In the genomic region with DNA sequence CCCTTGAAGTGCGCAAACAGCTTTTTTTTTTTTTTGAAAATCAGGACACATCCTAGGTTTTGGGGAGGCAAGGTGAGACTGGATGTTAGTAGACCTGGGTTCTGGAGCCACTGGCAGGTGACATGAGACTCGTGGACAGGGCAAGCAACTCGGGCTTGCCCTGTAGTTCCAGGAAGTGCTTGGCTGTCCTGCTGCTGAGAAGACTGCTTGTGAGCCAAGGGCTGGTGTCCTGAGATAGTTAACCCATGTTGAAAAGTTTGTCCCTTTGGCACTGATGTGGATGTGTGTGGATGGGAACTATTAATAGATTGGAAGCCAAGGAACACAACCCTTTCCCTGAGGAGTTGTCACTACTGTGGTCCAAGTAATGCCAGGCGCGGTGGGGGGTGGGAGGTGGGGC, we compare ENCODE assay signal across 8 mouse cellular contexts. TPM values are rescaled to one million over a fixed set of nuclear protein-coding genes. Genes with fewer than 3 reads are reported as not detected.
A peak's percentile ranks its signal among the peaks of the same experiment; 100 is the strongest.
DNase-seq lines count a peak whose midpoint lies in the region; ATAC-seq and TF ChIP-seq lines count a peak whose summit lies in the region.

No protein-coding gene starts in this region.

- ATAC-seq in liver, embryonic 13.5 days (ENCODE audit: low read depth), result no peak
- ATAC-seq in liver, postnatal 0 days, result no peak
- 0 out of 2 replicates have a peak, but pooled peaks have one; percentile 1 for ATAC-seq in hindbrain, embryonic 16.5 days
- ATAC-seq in neural tube, embryonic 15.5 days (ENCODE audit: low FRiP score), result no peak
- ATAC-seq in granulocyte monocyte progenitor cell, adult 5-6 weeks (replicated peaks; ENCODE audit: poor library complexity, severe bottlenecking), result no peak

- H3K9me3 ChIP-seq in liver, embryonic 13.5 days (replicated peaks), result no peaks in the 10 kb centered on the region
- H3K9me3 ChIP-seq in liver, postnatal 0 days (ENCODE audit: low read length), result no peaks in the 10 kb centered on the region
- no peaks in the 10 kb centered on the region for H3K9me3 ChIP-seq in hindbrain, embryonic 16.5 days (ENCODE audit: control insufficient read depth, low read length)
- no peaks in the 10 kb centered on the region for H3K9me3 ChIP-seq in neural tube, embryonic 15.5 days (replicated peaks)

- no peak for TF ChIP-seq EP300 in liver, postnatal 0 days (IDR thresholded peaks at IDR 0.05; ENCODE audit: low read depth)

- 9% methylated on average over 5 of the region's 5 CpGs for WGBS in liver, embryonic 13.5 days (ENCODE audit: insufficient replicate concordance)
- WGBS in liver, postnatal 0 days (ENCODE audit: insufficient replicate concordance), result 19% methylated on average over 5 of the region's 5 CpGs
- 16% methylated on average over 5 of the region's 5 CpGs for WGBS in hindbrain, embryonic 16.5 days
- 26% methylated on average over 5 of the region's 5 CpGs for WGBS in neural tube, embryonic 15.5 days

- no peak overlapping the region for H3K9ac ChIP-seq in liver, embryonic 13.5 days
- H3K9ac ChIP-seq in liver, postnatal 0 days (replicated peaks), result no peak overlapping the region
- H3K9ac ChIP-seq in hindbrain, embryonic 16.5 days (ENCODE audit: low read depth, low read length), result peak overlapping the region; percentile 83
- no peak overlapping the region for H3K9ac ChIP-seq in neural tube, embryonic 15.5 days (replicated peaks)

- DNase-seq in cerebellum, adult 11-12 months, result peak; percentile 63
- no peak for DNase-seq in cerebellum, adult 8-10 months
- no peak for DNase-seq in liver, embryonic 13.5 days
- no peak for DNase-seq in liver, postnatal 0 days
- no peak for DNase-seq in layer of hippocampus, adult 9-11 months

- no peak overlapping the region for H3K27ac ChIP-seq in liver, embryonic 13.5 days
- H3K27ac ChIP-seq in liver, postnatal 0 days (ENCODE audit: low read depth), result no peak overlapping the region
- no peak overlapping the region for H3K27ac ChIP-seq in hindbrain, embryonic 16.5 days (ENCODE audit: low read depth, low read length)
- no peak overlapping the region for H3K27ac ChIP-seq in neural tube, embryonic 15.5 days (replicated peaks)

- peaks cover 9% of the 10 kb centered on the region for H3K4me1 ChIP-seq in liver, embryonic 13.5 days (replicated peaks)
- H3K4me1 ChIP-seq in liver, postnatal 0 days (ENCODE audit: insufficient read depth), result peaks cover 5% of the 10 kb centered on the region
- peaks cover 18% of the 10 kb centered on the region for H3K4me1 ChIP-seq in hindbrain, embryonic 16.5 days (ENCODE audit: control insufficient read depth, insufficient read depth, low read depth, low read length)
- H3K4me1 ChIP-seq in neural tube, embryonic 15.5 days, result peaks cover 35% of the 10 kb centered on the region

- H3K27me3 ChIP-seq in liver, embryonic 13.5 days, result peaks cover 69% of the 10 kb centered on the region
- H3K27me3 ChIP-seq in liver, postnatal 0 days (ENCODE audit: insufficient read depth, low read length), result peaks cover 38% of the 10 kb centered on the region
- H3K27me3 ChIP-seq in hindbrain, embryonic 16.5 days (replicated peaks; ENCODE audit: control insufficient read depth, insufficient read depth, low read length), result no peaks in the 10 kb centered on the region
- H3K27me3 ChIP-seq in neural tube, embryonic 15.5 days (replicated peaks), result 0 out of 2 replicates have a peak, but pooled peaks cover 6% of the 10 kb centered on the region

- TF ChIP-seq CTCF in liver, postnatal 0 days (IDR thresholded peaks at IDR 0.05; ENCODE audit: low read depth), result no peak

- H3K36me3 ChIP-seq in liver, embryonic 13.5 days, result no peaks in the 10 kb centered on the region
- H3K36me3 ChIP-seq in liver, postnatal 0 days (replicated peaks; ENCODE audit: insufficient read depth, low read length), result no peaks in the 10 kb centered on the region
- no peaks in the 10 kb centered on the region for H3K36me3 ChIP-seq in hindbrain, embryonic 16.5 days (ENCODE audit: control insufficient read depth, insufficient read depth, low read length)
- no peaks in the 10 kb centered on the region for H3K36me3 ChIP-seq in neural tube, embryonic 15.5 days

- no peak overlapping the region; the same call in 1 of the 2 replicates for H3K4me3 ChIP-seq in liver, embryonic 13.5 days (replicated peaks)
- H3K4me3 ChIP-seq in liver, postnatal 0 days (ENCODE audit: low read depth, low read length), result no peak overlapping the region
- H3K4me3 ChIP-seq in hindbrain, embryonic 16.5 days (ENCODE audit: low read length), result peak overlapping the region; percentile 81
- peak overlapping the region; percentile 63 for H3K4me3 ChIP-seq in neural tube, embryonic 15.5 days (replicated peaks)

- H3K4me2 ChIP-seq in liver, embryonic 13.5 days, result 0 out of 2 replicates have a peak overlapping the region, but pooled peaks have one; percentile 71
- no peak overlapping the region for H3K4me2 ChIP-seq in liver, postnatal 0 days (ENCODE audit: low read depth, low read length)
- peak overlapping the region; percentile 98 for H3K4me2 ChIP-seq in hindbrain, embryonic 16.5 days (ENCODE audit: low read length)
- peak overlapping the region; percentile 97 for H3K4me2 ChIP-seq in neural tube, embryonic 15.5 days

RNA-seq across cellular contexts. Expression of a gene that starts 0.6 kb away (rescaled TPM):
- polyA plus RNA-seq in liver, embryonic 13.5 days (2015; fragmentation: Nextera tagmentation; extraction: Ambion mirVana), result 0.05 and 0.15 TPM in 2 replicates
- polyA plus RNA-seq in liver, postnatal 0 days (2015; fragmentation: Nextera tagmentation; extraction: Ambion mirVana), result 0.84 and 0.93 TPM in 2 replicates
- polyA plus RNA-seq in hindbrain, embryonic 16.5 days (2015; fragmentation: Nextera tagmentation; extraction: Ambion mirVana), result 5.6 and 6.2 TPM in 2 replicates
- polyA plus RNA-seq in neural tube, embryonic 15.5 days (2015; fragmentation: Nextera tagmentation; extraction: Ambion mirVana), result 4.4 and 5.9 TPM in 2 replicates
- not detected in 2 replicates for total RNA-seq in granulocyte monocyte progenitor cell, adult 5-6 weeks (2014; fragmentation: Nextera tagmentation)
- total RNA-seq in granulocyte monocyte progenitor cell, adult 5-6 weeks (2017), result not detected in 2 replicates

RNA-seq across cellular contexts. Expression of a gene that starts 52.5 kb away (rescaled TPM):
- polyA plus RNA-seq in liver, embryonic 13.5 days (2015; fragmentation: Nextera tagmentation; extraction: Ambion mirVana), result 42.8 and 47.9 TPM in 2 replicates
- 65.1 and 65.9 TPM in 2 replicates for polyA plus RNA-seq in liver, postnatal 0 days (2015; fragmentation: Nextera tagmentation; extraction: Ambion mirVana)
- 70.9 and 80.1 TPM in 2 replicates for polyA plus RNA-seq in hindbrain, embryonic 16.5 days (2015; fragmentation: Nextera tagmentation; extraction: Ambion mirVana)
- polyA plus RNA-seq in neural tube, embryonic 15.5 days (2015; fragmentation: Nextera tagmentation; extraction: Ambion mirVana), result 86.0 and 89.8 TPM in 2 replicates
- total RNA-seq in granulocyte monocyte progenitor cell, adult 5-6 weeks (2014; fragmentation: Nextera tagmentation), result 51.4 and 54.4 TPM in 2 replicates
- 48.3 and 57.0 TPM in 2 replicates for total RNA-seq in granulocyte monocyte progenitor cell, adult 5-6 weeks (2017)

Comparison
In these comparisons a context has a peak if more than half of its experiments do, and no peak if none do; other contexts are left out.
1. H3K4me3 ChIP-seq: peak in hindbrain, embryonic 16.5 days (single experiment) and neural tube, embryonic 15.5 days (single experiment); none in liver, embryonic 13.5 days (single experiment) and liver, postnatal 0 days (single experiment).